Mouse (Mus musculus) CH12.LX (cell line): ENCODE measurements around the gene Tcea2.

Experiments
- PAX5 ChIP-seq: IDR thresholded peaks from 2 replicates; pipeline ENCODE4 v1.6.1; 2012; ENCODE audit warnings: low read length, inconsistent platforms, mixed read lengths
- USF2 ChIP-seq: conservative IDR thresholded peaks from 2 replicates; pipeline ENCODE4 v1.6.1; 2011; ENCODE audit warnings: low read depth, low read length, improper control_type of control experiment

DNA sequence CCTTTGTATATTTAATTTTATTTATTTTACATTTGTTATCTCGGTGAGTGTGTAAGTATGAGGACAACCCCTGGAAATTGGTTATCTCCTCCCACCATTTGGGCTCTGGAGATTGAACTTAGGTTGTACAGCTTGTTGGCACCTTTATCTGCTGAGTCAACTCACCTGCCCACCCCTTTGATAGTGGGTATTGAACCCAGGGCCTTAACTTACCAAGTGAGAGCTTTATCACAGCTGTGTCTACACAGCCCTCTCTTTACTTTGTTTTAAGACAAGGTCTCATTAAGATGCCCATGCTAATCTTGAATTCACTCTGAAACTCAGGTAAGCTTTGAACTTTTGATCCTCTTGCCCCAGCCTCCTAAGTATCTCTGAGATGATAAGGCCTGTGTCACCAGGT lies 1.9 kb downstream of the Tcea2 start:
- TF ChIP-seq USF2 (no peak), PAX5 (no peak)
